Mouse (Mus musculus) heart, postnatal 25 days (tissue): Measurements from ENCODE around the gene Grin2c. TPM values are rescaled to one million over a fixed set of nuclear protein-coding genes. Genes with fewer than 3 reads are reported as not detected.
A peak's percentile ranks its signal among the peaks of the same experiment; 100 is the strongest.

Source experiments
- DNase-seq: peaks from one replicate; pipeline ENCODE4 v3.0.0; 2022; ENCODE audit warnings: low spot score
- intact Hi-C: fragments of 180-260 bp; cut with DNase I; formaldehyde crosslinking; loops from one replicate; pipeline ENCODE4 v1.15.1; 2025
- microRNA-seq: library from miRNA; unstranded; fragments of <30 nt; microRNA quantifications from one replicate; pipeline ENCODE4 v1.2.0, GENCODE M21; 2022
- total RNA-seq, 2 experiments: library from RNA; stranded (reverse); gene quantifications; 2 replicates each; pipeline ENCODE4 v1.2.3; 2021

Grin2c gene
- total RNA-seq, 2 experiments from 2014 or later, result 0.10 to 0.34 TPM

DNA sequence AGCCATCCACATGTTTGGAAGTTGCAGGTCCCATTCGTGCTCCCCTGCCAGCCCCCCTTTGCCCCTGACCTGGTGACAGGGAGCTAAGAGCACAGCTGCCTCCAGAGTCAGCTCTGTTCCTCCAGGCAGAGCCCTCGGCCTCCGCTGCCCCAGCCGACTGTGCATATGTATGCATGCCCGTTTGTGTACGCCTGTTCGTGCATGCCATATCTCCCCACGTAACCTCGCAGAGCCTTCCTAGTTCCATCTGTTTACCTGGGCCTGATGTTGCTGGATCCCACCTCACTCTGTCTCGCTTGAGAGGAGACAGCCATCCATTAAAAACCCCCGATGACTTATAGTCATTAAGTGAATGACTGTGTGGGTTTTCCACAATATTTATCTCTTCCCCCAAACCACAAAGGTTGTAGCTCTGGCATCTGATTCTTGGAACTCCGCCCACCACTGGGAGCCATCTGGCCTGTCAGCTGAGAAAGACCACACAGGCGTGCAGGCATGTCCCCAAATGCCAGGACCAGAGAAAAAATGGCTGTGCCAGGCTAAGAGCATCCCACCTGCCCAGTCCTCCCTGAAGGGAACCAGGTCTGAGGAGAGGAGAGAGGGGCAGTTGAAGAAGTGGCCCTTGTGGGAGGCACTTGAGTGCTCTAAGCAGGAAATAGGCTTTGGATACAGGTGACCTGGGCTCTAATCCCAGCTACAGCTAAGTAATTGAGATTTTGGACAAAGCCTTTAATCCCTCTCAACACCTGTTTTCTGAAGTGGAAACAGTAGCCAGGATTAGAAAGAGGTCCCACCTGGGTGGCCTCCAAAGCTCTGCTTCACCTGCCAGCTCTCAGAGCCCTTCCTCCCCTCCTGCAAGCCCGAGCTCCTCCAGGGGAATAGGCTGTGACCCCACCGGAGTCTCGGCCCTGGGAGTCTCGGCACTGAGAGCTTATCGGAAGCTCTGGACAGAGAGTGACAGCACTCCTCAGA, 49.3 kb downstream of the Grin2c start:
- DNase-seq, result no peak
- intact Hi-C loops, result no loop called here

DNA sequence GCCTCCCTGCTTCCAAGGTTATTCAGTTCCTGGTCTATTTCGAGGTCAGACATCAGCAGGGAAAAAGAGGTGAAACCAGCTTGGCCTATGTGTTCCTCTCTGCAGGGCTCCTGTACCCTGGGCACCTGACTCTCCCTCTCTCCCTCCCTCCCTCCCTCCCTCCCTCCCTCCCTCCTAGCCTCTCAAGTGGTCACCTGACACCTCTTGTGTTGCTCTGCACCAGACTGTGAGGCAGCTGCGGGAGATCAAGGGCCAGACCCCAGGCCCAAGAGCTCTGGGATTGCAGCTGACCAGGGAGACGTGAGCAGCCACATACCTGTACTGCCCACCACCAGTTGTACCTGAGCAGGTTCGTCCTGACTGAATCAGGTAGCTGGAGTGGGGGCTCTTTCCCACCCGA, 51.9 kb downstream of the Grin2c start:
- intact Hi-C loops, result no loop called here
- DNase-seq, result no peak

DNA sequence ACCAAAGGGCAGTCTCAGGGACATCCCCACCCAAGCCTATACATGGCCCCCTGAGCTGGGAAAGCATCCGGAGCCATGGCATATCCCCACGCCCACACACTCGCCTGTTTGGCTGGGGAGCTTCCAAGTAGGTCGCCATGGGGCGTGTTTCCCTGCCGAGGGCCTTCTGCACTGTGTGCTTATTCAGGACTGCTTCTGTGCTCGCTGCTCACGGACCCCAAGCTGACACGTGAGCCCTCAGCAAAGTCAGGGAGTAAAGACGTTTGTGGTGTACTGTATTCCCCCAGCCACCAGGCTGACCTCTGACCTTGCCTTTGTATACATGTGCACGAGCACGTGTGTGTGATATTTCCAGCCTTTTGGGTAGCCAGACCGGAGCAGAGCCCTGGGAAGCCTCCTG, 54.9 kb downstream of the Grin2c start:
- intact Hi-C loops, result no loop called here
- DNase-seq, result no peak

DNA sequence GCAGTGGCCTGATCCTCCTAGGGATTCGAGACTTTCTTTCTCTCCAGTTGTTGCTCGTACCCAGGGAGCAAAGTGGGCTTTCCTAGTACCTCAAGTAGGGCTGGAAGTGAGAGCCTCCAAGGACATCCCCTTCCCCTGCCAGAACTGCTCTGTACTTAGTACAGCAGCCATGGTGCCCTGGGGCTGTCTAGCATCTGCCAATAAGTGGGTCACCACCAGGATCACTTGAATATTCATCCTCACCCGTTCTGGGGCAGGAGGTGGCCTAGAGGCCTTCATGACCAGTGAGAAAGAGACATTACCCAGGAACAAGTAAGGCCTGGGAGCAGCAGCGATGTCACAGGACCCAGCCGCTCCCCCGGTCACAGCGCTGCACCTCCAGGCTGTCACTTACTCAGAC, 57.1 kb downstream of the Grin2c start:
- intact Hi-C loops, result no loop called here
- DNase-seq, result no peak

DNA sequence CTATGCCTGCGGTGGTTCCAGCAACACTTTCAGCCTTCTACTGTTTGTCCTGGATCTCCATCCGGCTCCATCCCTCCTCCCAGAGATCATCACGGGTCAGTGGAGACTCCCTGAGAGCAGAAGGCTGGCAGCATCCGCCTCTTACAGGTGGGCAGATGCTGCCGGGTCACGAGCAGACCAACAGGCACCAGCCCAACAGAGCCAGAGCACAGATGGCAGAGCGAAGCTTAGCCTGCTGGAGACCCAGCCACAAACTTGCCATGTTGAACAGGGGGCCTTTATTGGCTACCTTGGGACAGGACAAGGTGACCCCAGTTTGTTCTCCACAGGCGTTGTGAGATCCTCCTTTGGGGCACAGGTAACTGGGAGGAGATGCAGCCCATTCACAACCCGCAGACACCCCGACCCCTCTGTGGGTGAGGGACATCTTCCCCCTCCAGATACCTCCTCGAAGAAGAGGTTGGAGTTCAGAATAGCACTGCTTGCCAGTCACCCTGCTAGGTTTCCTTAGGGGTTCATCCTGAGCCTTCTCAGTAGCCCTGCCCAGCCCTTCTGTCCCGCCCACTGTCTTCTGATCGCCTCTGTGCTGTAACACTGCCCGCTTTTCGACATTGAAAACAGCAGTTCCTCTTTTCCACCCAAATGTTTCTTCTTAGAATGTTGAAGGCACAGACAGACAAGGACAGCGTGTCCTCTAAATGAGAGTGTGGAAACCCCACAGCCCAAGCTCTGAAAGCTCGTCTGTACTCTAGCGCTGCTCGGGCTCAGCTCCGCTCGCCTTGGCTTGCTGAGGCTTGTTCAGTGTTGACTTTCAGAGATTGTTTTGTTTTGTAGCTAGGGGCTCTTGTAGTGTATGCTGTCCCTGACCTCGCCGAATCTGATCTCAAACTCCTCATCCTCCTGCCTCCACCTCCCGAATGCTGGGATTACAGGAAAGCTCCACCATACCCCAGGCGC, 58.0 kb downstream of the Grin2c start:
- intact Hi-C loops, result no loop called here
- DNase-seq, result no peak

DNA sequence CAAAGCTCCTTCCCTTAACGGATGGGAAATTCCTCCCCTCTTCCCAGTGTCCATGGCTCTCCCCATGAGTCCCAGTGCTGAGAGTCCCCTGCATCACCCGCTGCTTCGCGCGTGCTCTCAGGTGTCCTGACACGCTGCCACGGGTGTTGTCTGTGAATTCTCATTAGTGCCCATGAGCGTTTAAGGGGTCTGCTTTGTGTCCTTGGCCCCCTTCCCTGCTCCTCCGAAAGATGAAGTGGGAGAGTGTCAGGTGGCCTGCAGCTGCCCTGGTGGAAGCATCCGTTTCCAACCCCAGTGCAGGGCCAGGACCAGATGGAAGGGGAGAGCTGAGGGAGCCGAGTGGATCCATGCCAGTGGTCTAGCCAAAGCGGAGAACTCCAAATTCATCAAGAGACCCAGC, 58.9 kb downstream of the Grin2c start:
- intact Hi-C loops, result no loop called here

DNA sequence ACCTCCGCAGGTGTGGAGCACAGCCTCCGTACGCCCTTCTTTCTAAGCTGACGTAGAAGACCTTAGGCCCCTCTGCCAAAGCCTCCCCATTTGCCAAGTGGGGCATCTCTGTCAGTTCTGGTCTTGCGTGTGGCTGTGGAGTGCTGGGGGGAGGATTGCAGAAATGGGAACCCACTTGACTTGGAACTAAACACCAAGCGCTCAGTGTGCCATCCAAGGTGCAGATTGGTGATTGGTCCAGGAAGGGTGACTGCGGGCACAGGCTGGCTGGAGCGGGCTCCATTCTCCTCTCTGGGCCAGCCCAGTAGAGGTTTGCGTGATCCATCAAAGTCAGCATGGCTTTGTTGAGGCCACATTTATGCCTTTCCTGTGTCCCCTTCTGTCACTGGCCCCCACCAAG, 64.3 kb downstream of the Grin2c start:
- no peak for DNase-seq
- intact Hi-C loops, result loop anchor here (1.0 to 5.0 kb wide), 3 partner anchors 30 to 150 kb away; no protein-coding TSS in a partner anchor

More for the DNA sequence above, 58.9 kb downstream of the Grin2c start:
- DNase-seq, result no peak

DNA sequence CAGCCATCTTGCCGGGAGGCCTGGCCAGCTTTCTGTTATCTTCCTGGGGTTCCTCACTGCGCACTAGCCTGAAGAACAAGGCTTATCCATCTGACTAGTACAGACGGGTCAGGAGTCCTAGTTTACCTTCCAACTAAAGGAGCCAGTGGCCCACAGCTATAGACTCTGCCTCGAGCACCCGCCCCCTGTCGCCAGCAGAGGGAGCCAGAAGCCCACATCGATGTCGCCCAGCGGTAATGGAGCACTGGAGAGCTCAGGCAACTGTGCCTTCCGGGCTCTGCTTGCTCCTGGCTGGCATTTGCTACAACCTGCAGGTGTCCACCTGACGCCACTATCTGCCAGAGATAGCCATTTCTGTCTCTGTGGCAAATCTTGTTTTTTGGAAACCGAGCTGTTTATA, 64.7 kb downstream of the Grin2c start:
- DNase-seq, result peak; percentile 30
- intact Hi-C loops, result loop anchor here (1.0 to 5.0 kb wide), 3 partner anchors 30 to 150 kb away; no protein-coding TSS in a partner anchor

DNA sequence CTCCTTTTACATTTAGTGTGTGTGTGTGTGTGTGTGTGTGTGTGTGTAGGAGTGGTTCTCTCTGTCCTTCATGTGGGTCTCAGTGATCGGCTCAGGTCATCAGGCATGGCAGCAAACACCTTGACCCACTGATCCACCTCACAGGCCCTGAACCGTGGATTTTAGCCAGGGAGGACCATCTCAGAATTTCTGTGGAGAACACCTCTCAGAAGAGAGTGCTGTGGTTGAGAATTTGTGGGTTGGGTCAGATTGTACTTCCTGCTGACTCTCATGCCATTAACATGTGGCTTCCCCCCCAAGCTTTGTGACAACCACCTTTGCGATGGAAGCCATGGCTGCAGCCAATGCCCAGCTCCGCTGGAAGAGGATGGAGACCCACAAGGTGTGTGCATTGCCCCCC, 66.5 kb downstream of the Grin2c start:
- intact Hi-C loops, result loop anchor here (5.0 kb wide), 1 partner anchor 152 kb away; no protein-coding TSS in a partner anchor
- DNase-seq, result no peak

Small RNA genes lying within 50 kb of the gene (microRNA-seq; reads per million reads assigned to microRNA genes)
- gene Gm25837, result not detected

Other genes with a start within 250 kb of the Grin2c start
- gene Cd300ld4, start 240.2 kb downstream of the Grin2c start, total RNA-seq, result under 1 TPM in 1 of 2 experiments, not detected in 1; 0.50 TPM
- gene Cd300ld5, start 229.5 kb downstream of the Grin2c start, total RNA-seq, result 1 to 10 TPM; 1.2 to 1.9 TPM
- 1 to 10 TPM; 9.0 to 9.7 TPM for gene Cd300ld3, start 218.8 kb downstream of the Grin2c start, total RNA-seq
- gene Cd300e, start 205.1 kb downstream of the Grin2c start, total RNA-seq, result under 1 TPM; 0.28 to 0.42 TPM
- gene Rab37, start 175.8 kb downstream of the Grin2c start, total RNA-seq, result under 1 TPM; 0.67 to 0.75 TPM
- gene Cd300lf, start 133.3 kb downstream of the Grin2c start, total RNA-seq, result under 1 TPM in 1 of 2 experiments, not detected in 1; 0.28 TPM
- 10 to 100 TPM; 10.1 to 12.9 TPM for gene Slc9a3r1, start 103.9 kb downstream of the Grin2c start, total RNA-seq
- gene Tmem104, start 79.8 kb downstream of the Grin2c start, total RNA-seq, result 10 to 100 TPM; 10.0 to 10.5 TPM
- 10 to 100 TPM; 19.3 to 23.0 TPM for gene Nat9, start 79.4 kb downstream of the Grin2c start, total RNA-seq
- 1 to 10 TPM; 7.9 to 8.2 TPM for gene Fdxr, start 9.8 kb upstream of the Grin2c start, total RNA-seq
- 1 to 10 TPM; 1.1 to 1.5 TPM for gene Fads6, start 30.4 kb upstream of the Grin2c start, total RNA-seq
- gene Otop2, start 39.9 kb upstream of the Grin2c start, total RNA-seq, result not detected
- gene Ush1g, start 54.8 kb upstream of the Grin2c start, total RNA-seq, result under 1 TPM in 1 of 2 experiments, not detected in 1; 0.20 TPM
- not detected for gene Otop3, start 67.5 kb upstream of the Grin2c start, total RNA-seq
- gene Hid1, start 100.5 kb upstream of the Grin2c start, total RNA-seq, result 1 to 10 TPM; 4.2 to 5.4 TPM
- 1 to 10 TPM; 5.5 to 6.6 TPM for gene Cdr2l, start 114.7 kb upstream of the Grin2c start, total RNA-seq
- 100 to 1,000 TPM; 143 to 145 TPM for gene Mrpl58, start 136.5 kb upstream of the Grin2c start, total RNA-seq
- gene Atp5h, start 152.7 kb upstream of the Grin2c start, total RNA-seq, result 1,000 to 10,000 TPM; 2,312 to 2,343 TPM
- gene Kctd2, start 152.9 kb upstream of the Grin2c start, total RNA-seq, result 10 to 100 TPM; 27.0 to 28.0 TPM
- not detected for gene Trim80, start 173.3 kb upstream of the Grin2c start, total RNA-seq
- gene Slc16a5, start 195.2 kb upstream of the Grin2c start, total RNA-seq, result not detected
- gene Armc7, start 208.4 kb upstream of the Grin2c start, total RNA-seq, result 1 to 10 TPM; 1.4 to 2.3 TPM
- gene Nt5c, start 224.6 kb upstream of the Grin2c start, total RNA-seq, result 10 to 100 TPM; 13.9 to 14.9 TPM
- 100 to 1,000 TPM; 121 to 135 TPM for gene Jpt1, start 247.1 kb upstream of the Grin2c start, total RNA-seq